Mouse (Mus musculus): ENCODE results near the gene Gm5065.

Gm5065 gene

DNA sequence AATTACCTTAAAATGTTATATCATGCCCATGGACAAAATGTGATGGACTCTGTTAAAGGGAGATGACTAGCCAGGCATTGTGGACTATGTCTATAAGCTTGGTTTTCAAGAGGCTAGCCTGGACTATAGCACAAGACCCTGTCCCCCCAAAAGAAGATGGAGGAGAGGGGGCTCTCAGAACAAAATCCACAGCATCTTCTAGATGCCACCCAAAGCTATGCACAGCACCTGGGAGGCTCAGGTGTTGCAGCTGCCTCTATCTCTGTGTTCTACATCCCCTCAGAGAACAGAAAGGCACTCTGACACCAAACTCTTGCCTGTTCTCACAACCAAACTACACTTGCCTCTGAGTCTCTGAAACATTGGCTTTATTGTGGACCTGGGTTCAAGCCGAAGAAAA lies at the start of gene Gm5065:
TSS of gene Gm5065 (plus strand) at position 301 of the 400 bp plus-strand sequence.
- DNase-seq, result no peak

DNA sequence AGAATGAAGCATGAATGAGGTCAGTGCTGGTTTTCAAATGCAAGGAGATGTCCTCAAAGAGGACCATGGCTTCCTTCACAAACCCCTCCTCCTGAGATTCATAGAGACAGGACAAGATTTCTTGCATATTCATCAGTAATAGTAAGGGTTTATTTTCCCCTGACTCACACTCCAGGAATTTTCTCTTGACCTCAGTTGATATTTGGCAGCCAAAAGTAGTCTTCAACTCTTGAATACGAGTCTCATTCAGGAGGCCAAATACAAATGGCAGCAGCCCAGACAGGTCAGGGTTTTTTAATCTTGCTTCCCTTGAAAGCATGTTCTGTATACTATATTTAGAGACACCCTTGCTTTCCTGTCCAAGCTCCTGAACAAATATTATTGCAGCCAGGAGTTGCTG lies 22.8 kb upstream of the Gm5065 start:
- no peak for DNase-seq

- DNase-seq, result no peak
Measured at GRCm38 (mm10) chr7:5350935-5351334, 598 bp downstream of the Gm5065 start, which contains the start of gene Nlrp2. Gene Nlrp2, minus strand, starts transcription at chr7:5351035.

- no peak for DNase-seq
Measured at GRCm38 (mm10) chr7:5363599-5363998, 13.3 kb downstream of the Gm5065 start.

DNA sequence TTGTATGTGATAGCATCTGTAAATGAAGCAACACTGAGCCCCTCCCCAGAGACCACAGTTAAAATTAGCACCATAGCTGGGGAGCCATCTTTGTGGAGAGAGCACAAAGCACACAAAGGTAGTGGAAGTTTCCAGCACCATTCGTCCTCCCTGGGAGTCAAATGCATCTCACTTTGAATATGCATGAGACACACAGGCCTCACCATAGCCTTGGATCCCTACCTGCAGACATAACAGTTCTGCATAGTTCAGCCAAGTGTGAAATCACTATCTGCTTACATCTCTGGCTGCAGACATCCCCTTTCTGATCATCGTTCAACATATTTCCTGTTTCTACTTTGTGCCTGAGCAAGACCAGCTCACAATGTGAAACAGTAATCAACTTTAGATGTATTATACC lies 16.4 kb downstream of the Gm5065 start:
- no peak for DNase-seq

DNA sequence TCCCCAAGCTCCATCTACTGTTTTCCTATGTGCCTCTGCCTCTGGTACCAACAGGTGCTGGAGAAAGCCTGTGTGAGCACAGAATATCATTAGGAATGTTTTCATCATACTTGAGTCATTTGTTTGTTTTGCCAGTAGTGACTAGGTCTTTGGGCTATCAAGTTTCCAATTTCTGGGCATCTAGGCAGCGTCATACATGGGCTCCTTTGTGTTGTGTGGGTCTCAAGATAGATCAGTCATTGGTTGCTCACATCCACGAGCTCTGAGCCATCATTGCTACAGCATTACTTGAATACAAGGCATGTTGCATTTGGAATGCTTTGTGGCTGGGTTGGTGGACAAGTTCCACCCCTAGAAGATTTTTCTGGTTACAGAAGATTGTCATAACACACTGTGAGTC lies 55.9 kb downstream of the Gm5065 start:
- no peak for DNase-seq
